Mouse (Mus musculus): ENCODE data around the gene Ptrh1. TPM values are rescaled to one million over a fixed set of nuclear protein-coding genes. Genes with fewer than 3 reads are reported as not detected.

The Ptrh1 gene
- polyA plus RNA-seq, 1 experiment from 2014 or later: 5.6 TPM

- Histone ChIP-seq H3K27me3 (ENCODE audit: low read depth, poor library complexity, severe bottlenecking) (no peaks in the 10 kb centered on the region), H3K36me3 (no peaks in the 10 kb centered on the region), H3K4me1 (peaks cover 37% of the 10 kb centered on the region), H3K9me3 (replicated peaks) (no peaks in the 10 kb centered on the region), H3K4me3 (no peak overlapping the region), H3K27ac (no peak overlapping the region)
- peak; percentile 50 for DNase-seq (ENCODE audit: low spot score)
- 69% methylated on average over 11 of the region's 11 CpGs for WGBS
Measured at GRCm38 (mm10) chr2:32821041-32821802, 45.6 kb downstream of the Ptrh1 start.

GRCm38 (mm10) chr2:32822643-32823042 lies 47.1 kb downstream of the Ptrh1 start:
- 71% methylated on average over 6 of the region's 6 CpGs for WGBS
- H3K4me1 ChIP-seq: peaks cover 26% of the 10 kb centered on the region
- H3K27me3 ChIP-seq (ENCODE audit: low read depth, poor library complexity, severe bottlenecking): no peaks in the 10 kb centered on the region
- no peaks in the 10 kb centered on the region for H3K9me3 ChIP-seq (replicated peaks)
- DNase-seq (ENCODE audit: low spot score): no peak
- no peak overlapping the region for H3K4me3 ChIP-seq
- H3K27ac ChIP-seq: peak overlapping the region; percentile 38; the same call in 1 of the 2 replicates
- H3K36me3 ChIP-seq: no peaks in the 10 kb centered on the region

- Histone ChIP-seq H3K27ac (peak overlapping the region; percentile 54), H3K4me1 (peaks cover 22% of the 10 kb centered on the region), H3K9me3 (replicated peaks) (no peaks in the 10 kb centered on the region), H3K27me3 (ENCODE audit: low read depth, poor library complexity, severe bottlenecking) (no peaks in the 10 kb centered on the region), H3K4me3 (no peak overlapping the region), H3K36me3 (no peaks in the 10 kb centered on the region)
- 34% methylated on average over 11 of the region's 11 CpGs for WGBS
- DNase-seq (ENCODE audit: low spot score): no peak
Measured at GRCm38 (mm10) chr2:32823153-32823552, 47.6 kb downstream of the Ptrh1 start.

DNA sequence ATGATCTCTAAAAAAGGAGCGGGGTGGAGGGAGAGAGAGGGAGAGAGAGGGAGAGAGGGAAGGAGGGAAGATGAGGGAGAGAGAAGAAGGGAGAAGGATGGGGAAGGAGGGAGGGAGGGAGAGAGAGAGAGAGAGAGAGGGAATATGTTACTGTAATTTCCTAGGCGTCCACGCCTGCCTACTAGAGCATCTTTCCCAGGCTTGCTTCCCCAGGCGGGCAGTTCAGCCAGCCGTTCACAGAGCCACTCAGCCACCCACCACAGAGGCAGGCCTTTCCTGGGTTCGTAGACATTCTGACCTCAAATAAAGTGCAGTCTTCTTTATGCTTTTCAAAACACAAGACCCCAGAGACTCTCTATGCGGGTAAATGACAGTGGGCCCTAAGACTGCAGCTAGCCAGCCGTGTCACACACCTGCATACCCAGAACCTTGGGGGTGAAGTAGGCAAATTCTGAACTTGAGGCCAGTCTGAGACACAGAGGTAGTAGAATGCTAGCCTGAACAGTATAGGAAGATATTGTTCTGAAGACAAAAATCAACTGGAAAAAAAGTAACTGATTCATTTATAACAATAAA lies 48.1 kb downstream of the Ptrh1 start:
- H3K27ac ChIP-seq: peak overlapping the region; percentile 54
- H3K36me3 ChIP-seq: no peaks in the 10 kb centered on the region
- no peak for DNase-seq (ENCODE audit: low spot score)
- no peak overlapping the region for H3K4me3 ChIP-seq
- H3K27me3 ChIP-seq (ENCODE audit: low read depth, poor library complexity, severe bottlenecking): no peaks in the 10 kb centered on the region
- peaks cover 22% of the 10 kb centered on the region for H3K4me1 ChIP-seq
- H3K9me3 ChIP-seq (replicated peaks): no peaks in the 10 kb centered on the region
- WGBS: 66% methylated on average over 8 of the region's 8 CpGs

GRCm38 (mm10) chr2:32824181-32824580 lies 48.6 kb downstream of the Ptrh1 start:
- Histone ChIP-seq H3K27me3 (ENCODE audit: low read depth, poor library complexity, severe bottlenecking) (no peaks in the 10 kb centered on the region), H3K36me3 (no peaks in the 10 kb centered on the region), H3K27ac (no peak overlapping the region), H3K9me3 (replicated peaks) (no peaks in the 10 kb centered on the region), H3K4me1 (peaks cover 22% of the 10 kb centered on the region), H3K4me3 (no peak overlapping the region)
- 59% methylated on average over 8 of the region's 8 CpGs for WGBS
- DNase-seq (ENCODE audit: low spot score): no peak

- Histone ChIP-seq H3K27ac (no peak overlapping the region), H3K36me3 (no peaks in the 10 kb centered on the region)
- 74% methylated on average over 1 of the region's 1 CpGs for WGBS
Measured at GRCm38 (mm10) chr2:32824778-32825177, 49.2 kb downstream of the Ptrh1 start.

DNA sequence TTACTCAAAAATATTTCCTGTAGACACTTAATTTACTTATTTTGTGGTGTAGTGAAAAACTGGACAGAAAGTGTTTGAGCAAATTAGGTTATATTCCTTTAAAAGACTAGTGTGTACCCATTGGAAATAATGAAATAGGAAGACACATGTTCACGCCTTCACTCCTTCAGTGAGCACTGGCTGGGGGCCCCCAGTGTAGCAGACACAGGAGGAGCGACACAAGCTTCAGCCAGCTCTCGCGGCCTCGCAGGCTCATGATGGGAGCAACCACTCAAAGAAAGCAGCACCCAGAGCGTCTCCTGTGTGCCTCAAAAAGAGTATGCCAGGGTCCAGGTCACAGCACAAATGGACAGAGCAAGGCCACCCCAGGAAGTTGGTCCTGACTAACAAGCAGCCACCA lies 50.2 kb downstream of the Ptrh1 start:
- Histone ChIP-seq H3K4me1 (peaks cover 22% of the 10 kb centered on the region), H3K36me3 (no peaks in the 10 kb centered on the region), H3K27ac (no peak overlapping the region), H3K27me3 (ENCODE audit: low read depth, poor library complexity, severe bottlenecking) (no peaks in the 10 kb centered on the region), H3K4me3 (no peak overlapping the region), H3K9me3 (replicated peaks) (no peaks in the 10 kb centered on the region)
- no peak for DNase-seq (ENCODE audit: low spot score)
- 92% methylated on average over 6 of the region's 6 CpGs for WGBS

More at GRCm38 (mm10) chr2:32824778-32825177, 49.2 kb downstream of the Ptrh1 start:
- Histone ChIP-seq H3K4me3 (no peak overlapping the region), H3K27me3 (ENCODE audit: low read depth, poor library complexity, severe bottlenecking) (no peaks in the 10 kb centered on the region), H3K9me3 (replicated peaks) (no peaks in the 10 kb centered on the region), H3K4me1 (peaks cover 22% of the 10 kb centered on the region)
- no peak for DNase-seq (ENCODE audit: low spot score)

Other genes with a start within 250 kb of the Ptrh1 start
- gene Fam102a, start 240.5 kb upstream of the Ptrh1 start, polyA plus RNA-seq (2016; fragmentation: Nextera tagmentation; extraction: Ambion mirVana): 12.0 and 14.0 TPM in 2 replicates
- gene Dpm2, start 204.9 kb upstream of the Ptrh1 start, polyA plus RNA-seq (2016; fragmentation: Nextera tagmentation; extraction: Ambion mirVana): 104 and 109 TPM in 2 replicates
- gene Pip5kl1, start 201.0 kb upstream of the Ptrh1 start, polyA plus RNA-seq (2016; fragmentation: Nextera tagmentation; extraction: Ambion mirVana): 1.0 and 2.7 TPM in 2 replicates
- gene 9430097D07Rik, start 200.1 kb upstream of the Ptrh1 start, polyA plus RNA-seq (2016; fragmentation: Nextera tagmentation; extraction: Ambion mirVana): 0.24 TPM in 1 of 2 replicates, not detected in the other
- gene St6galnac4, start 188.7 kb upstream of the Ptrh1 start, polyA plus RNA-seq (2016; fragmentation: Nextera tagmentation; extraction: Ambion mirVana): 26.0 and 26.1 TPM in 2 replicates
- 11.8 and 16.7 TPM in 2 replicates for gene St6galnac6, start 176.1 kb upstream of the Ptrh1 start, polyA plus RNA-seq (2016; fragmentation: Nextera tagmentation; extraction: Ambion mirVana)
- 21.6 and 35.7 TPM in 2 replicates for gene Ak1, start 154.0 kb upstream of the Ptrh1 start, polyA plus RNA-seq (2016; fragmentation: Nextera tagmentation; extraction: Ambion mirVana)
- gene Eng, start 129.2 kb upstream of the Ptrh1 start, polyA plus RNA-seq (2016; fragmentation: Nextera tagmentation; extraction: Ambion mirVana): 27.9 and 28.5 TPM in 2 replicates
- gene Fpgs, start 71.6 kb upstream of the Ptrh1 start, polyA plus RNA-seq (2016; fragmentation: Nextera tagmentation; extraction: Ambion mirVana): 31.6 and 35.4 TPM in 2 replicates
- gene Cdk9, start 62.7 kb upstream of the Ptrh1 start, polyA plus RNA-seq (2016; fragmentation: Nextera tagmentation; extraction: Ambion mirVana): 156 and 160 TPM in 2 replicates
- gene Sh2d3c, start 54.7 kb upstream of the Ptrh1 start, polyA plus RNA-seq (2016; fragmentation: Nextera tagmentation; extraction: Ambion mirVana): 16.2 and 20.9 TPM in 2 replicates
- gene 6330409D20Rik, start 34.8 kb upstream of the Ptrh1 start, polyA plus RNA-seq (2016; fragmentation: Nextera tagmentation; extraction: Ambion mirVana): 0.14 TPM in 1 of 2 replicates, not detected in the other
- gene Tor2a, start 18.6 kb upstream of the Ptrh1 start, polyA plus RNA-seq (2016; fragmentation: Nextera tagmentation; extraction: Ambion mirVana): 52.9 and 61.1 TPM in 2 replicates
- 0.23 and 0.38 TPM in 2 replicates for gene Ttc16, start 153 bp upstream of the Ptrh1 start, polyA plus RNA-seq (2016; fragmentation: Nextera tagmentation; extraction: Ambion mirVana)
- gene Cfap157, start 8.6 kb downstream of the Ptrh1 start, polyA plus RNA-seq (2016; fragmentation: Nextera tagmentation; extraction: Ambion mirVana): 0.26 and 1.3 TPM in 2 replicates
- gene Stxbp1, start 71.5 kb downstream of the Ptrh1 start, polyA plus RNA-seq (2016; fragmentation: Nextera tagmentation; extraction: Ambion mirVana): 10.9 and 12.9 TPM in 2 replicates
- 40.9 and 47.9 TPM in 2 replicates for gene Fam129b, start 100.3 kb downstream of the Ptrh1 start, polyA plus RNA-seq (2016; fragmentation: Nextera tagmentation; extraction: Ambion mirVana)
- 194 and 232 TPM in 2 replicates for gene Rpl12, start 185.8 kb downstream of the Ptrh1 start, polyA plus RNA-seq (2016; fragmentation: Nextera tagmentation; extraction: Ambion mirVana)
- 5.3 and 7.5 TPM in 2 replicates for gene Lrsam1, start 185.8 kb downstream of the Ptrh1 start, polyA plus RNA-seq (2016; fragmentation: Nextera tagmentation; extraction: Ambion mirVana)
- 16.5 and 22.3 TPM in 2 replicates for gene Slc2a8, start 206.3 kb downstream of the Ptrh1 start, polyA plus RNA-seq (2016; fragmentation: Nextera tagmentation; extraction: Ambion mirVana)